Mouse (Mus musculus) brain, embryonic 14.5 days (tissue): ENCODE data around the gene Cxcr1. TPM values are rescaled to one million over a fixed set of nuclear protein-coding genes. Genes with fewer than 3 reads are reported as not detected.
"Not testable (repeated sequence)": the region's sequence is repeated elsewhere in the genome, so short reads cannot be mapped to it uniquely, and the experiment has no call there.

Experiments used
- DNase-seq: peaks from one replicate; pipeline ENCODE4 v3.0.0-alpha.2; 2011; ENCODE audit warnings: low read depth
- CTCF ChIP-seq: fragments of 200-500 bp; IDR thresholded peaks from 2 replicates; pipeline ENCODE4 v1.5.1; 2012; ENCODE audit warnings: inconsistent platforms, mild to moderate bottlenecking, moderate library complexity, borderline replicate concordance; ENCODE audit not compliant: insufficient read depth, insufficient read length; ENCODE audit errors: extremely low read depth
- POLR2A ChIP-seq: fragments of 200-500 bp; IDR thresholded peaks from 2 replicates; pipeline ENCODE4 v1.6.1; 2012; ENCODE audit warnings: mild to moderate bottlenecking, inconsistent platforms, borderline replicate concordance; ENCODE audit not compliant: poor library complexity, insufficient read depth, insufficient read length, severe bottlenecking; ENCODE audit errors: extremely low read depth
- polyA plus RNA-seq: library from polyadenylated mRNA; depleted of rRNA; stranded (reverse); fragments of >200 nt; gene quantifications from 2 replicates; pipeline ENCODE4 v1.2.3, GENCODE M21; 2012

The Cxcr1 gene
- polyA plus RNA-seq, 1 experiment, result not detected

DNA sequence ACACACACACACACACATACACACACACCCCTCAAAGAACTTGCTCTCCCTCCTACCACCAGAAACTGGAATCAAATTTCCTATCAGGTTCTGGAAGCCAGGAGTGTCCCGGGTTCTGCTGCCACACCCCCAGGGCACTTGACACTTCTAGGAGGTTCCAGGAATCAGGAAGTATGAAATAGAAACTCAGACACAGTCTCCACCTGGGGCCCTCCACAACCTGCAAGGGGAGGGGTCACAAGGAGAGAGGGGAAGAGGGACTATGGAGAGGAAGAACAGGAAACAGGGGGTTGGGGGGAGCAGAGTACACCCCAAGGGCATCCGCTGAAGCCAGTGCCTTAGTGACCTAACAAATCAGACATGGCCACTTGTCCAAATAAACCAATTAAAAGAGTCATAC is 13.0 kb downstream of the Cxcr1 start:
- TF ChIP-seq POLR2A (no peak), CTCF (no peak)
- DNase-seq, result no peak

DNA sequence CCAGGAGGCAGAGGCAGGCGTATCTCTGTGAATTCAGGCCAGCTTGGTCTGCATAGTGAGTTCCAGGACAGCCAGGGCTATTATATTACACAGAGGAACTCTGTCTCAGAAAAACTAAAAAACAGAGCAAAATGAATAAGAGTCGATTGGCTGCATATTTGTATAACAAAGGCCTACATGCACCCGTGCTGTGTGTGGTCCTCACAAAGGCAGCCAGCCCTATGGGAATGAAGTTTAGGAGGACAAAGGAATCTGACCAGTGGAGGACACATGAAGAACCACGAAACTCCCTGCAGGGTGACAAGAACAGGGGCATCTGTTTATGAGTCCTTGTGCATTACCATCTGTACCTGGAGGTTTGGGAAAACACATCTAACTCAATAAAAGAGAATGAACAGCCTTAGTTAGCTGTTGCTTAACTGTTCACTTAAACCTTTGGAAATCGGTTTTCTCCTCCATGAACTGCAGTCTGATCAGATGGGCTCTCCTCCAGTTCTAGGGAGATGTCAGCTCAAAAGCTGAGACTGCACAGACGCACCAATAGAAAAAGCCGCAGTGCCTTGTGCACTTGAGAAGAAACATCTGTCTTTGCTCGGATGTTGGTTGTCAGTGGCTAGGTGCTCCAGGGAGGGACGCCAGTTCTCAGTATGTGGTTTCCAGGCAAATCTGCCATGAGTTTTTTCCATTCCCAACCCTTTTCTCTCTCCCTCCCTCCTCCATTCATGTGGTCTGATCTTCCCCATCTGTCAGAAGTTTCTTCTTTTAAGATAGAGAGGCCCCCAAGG is 14.6 kb downstream of the Cxcr1 start:
- DNase-seq, result no peak
- TF ChIP-seq POLR2A (no peak), CTCF (no peak)

DNA sequence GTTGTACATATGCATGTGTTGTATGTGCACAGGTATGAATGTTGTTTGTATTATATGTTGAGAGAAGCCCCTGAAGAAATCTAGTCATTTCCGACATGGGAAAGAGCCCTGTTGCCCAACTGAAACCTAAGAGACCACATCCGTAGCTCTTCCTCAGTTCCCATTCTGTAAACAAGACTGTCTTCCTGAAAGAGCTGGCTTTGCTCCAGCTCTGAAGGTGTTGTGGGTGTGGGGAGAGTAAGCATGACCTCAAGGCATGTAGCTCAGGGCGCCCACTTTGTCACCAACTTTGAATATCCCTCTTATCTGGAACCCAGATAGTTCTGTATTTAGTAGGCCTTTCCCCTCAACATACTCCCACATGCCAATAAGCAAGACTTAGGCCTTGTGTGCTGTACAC is 15.8 kb downstream of the Cxcr1 start:
- TF ChIP-seq CTCF (no peak), POLR2A (no peak)
- no peak for DNase-seq

DNA sequence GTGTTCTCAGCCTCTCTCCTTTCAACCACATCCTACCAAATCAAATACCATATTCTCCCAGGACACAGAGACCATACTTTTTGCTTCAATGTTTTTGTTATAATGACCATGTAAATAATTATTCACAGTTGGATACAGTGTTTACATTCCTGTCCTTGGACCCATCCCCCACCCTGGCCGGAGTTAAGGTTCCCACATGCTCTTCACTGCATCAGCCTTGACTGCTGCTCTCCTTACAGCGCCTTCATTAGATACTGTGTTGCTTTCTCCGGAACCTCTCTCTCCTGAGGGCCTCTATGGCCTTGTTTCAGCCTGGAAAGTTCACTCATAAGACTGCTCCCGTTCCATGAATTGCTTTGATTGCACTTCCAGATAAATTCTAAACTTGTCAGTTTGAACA is 18.7 kb downstream of the Cxcr1 start:
- TF ChIP-seq CTCF (no peak), POLR2A (no peak)
- DNase-seq, result no peak

DNA sequence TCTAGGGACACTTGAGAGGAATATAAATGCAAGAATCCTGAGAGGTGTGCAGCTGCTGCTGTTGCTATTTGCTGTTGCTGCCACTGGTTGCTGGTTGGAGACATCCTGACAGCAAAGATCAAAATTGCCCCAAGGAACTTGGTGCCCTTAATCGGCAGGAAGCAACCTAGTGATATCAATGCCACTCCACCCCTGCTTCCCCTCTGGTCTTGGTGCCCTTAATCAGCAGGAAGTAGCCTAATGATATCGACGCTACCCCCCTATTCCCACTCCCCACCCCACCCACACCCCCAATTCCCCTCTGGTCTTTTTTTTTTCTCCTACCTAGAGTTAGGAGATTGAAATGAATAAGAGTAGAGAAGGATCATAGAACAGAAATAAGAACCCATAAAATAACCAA is 21.7 kb downstream of the Cxcr1 start:
- TF ChIP-seq POLR2A, result no peak
- no peak for TF ChIP-seq CTCF
- no peak for DNase-seq

DNA sequence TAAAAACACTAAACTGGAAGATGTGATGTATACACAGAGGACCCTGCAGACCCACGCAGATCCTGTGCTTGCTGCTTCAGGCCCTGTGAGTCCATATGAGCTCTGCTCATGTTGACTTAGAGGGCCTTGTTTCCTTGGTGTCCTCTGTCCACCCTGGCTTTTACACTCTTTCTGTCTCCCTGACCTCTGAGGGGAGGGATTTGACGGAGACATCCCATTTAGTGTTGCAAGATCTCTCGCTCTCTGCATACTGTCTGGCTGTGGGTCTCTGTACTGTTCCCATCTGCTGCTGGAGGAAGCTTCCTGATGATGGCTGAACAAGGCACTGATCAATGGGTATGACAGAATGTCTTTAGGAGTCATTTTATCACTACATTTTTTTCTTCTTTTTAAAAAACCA is 24.7 kb downstream of the Cxcr1 start:
- TF ChIP-seq CTCF, result no peak
- TF ChIP-seq POLR2A, result no peak
- no peak for DNase-seq

DNA sequence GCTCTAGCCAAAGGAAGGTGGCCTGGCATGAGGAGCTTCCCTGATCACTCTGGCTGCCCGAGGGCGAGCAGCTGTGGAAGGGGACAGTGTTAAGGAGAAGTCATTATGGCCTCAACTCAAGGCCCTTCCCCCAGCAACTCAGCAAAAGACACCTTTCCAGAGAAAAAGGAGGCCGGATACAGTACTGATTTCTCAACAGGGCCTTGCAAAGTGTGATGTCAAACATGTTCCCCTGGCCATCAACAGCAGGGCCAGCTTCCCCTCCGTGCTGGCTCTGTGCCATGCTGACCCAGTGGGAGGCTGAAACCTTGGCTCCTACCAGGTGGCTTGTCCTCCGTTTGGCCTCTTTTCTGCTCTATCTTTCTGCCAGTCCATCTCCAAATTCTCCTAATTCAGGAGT is 27.3 kb downstream of the Cxcr1 start:
- TF ChIP-seq CTCF (no peak), POLR2A (no peak)
- no peak for DNase-seq

DNA sequence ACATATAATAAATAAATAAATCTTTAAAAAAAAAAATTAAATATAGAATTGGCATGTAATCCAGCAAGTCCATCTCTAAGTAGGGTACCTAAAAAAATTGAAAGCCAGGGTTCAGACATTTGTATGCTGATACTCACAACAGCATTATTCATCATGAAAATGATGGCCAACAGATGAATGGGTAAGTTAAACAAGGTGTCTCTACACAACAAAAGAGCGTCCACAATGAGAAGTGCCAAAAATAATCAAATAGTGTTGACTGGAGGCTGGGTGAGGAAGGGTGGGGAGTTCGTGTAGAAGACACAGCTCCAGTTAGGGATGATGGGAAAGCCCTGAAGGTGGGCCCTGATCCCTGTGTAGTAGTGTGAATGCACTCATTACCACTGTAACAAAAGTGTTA is 34.4 kb downstream of the Cxcr1 start:
- no peak for DNase-seq
- no peak for TF ChIP-seq POLR2A
- no peak for TF ChIP-seq CTCF

DNA sequence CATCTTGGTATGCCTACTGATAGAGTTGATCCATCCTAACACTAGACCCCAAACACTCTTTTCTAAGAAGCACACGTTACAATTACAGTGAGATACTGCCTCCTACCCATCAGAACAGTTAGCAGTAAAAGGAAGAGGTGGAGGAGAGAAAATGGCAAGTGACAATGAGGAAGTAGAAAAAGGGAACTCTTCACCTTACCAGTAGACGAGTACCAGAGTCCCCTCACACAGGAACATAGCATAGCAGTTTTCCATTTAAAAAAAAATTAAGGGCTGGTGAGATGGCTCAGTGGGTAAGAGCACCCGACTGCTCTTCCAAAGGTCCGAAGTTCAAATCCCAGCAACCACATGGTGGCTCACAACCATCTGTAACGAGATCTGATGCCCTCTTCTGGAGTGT is 34.8 kb downstream of the Cxcr1 start:
- not testable (repeated sequence) for DNase-seq

DNA sequence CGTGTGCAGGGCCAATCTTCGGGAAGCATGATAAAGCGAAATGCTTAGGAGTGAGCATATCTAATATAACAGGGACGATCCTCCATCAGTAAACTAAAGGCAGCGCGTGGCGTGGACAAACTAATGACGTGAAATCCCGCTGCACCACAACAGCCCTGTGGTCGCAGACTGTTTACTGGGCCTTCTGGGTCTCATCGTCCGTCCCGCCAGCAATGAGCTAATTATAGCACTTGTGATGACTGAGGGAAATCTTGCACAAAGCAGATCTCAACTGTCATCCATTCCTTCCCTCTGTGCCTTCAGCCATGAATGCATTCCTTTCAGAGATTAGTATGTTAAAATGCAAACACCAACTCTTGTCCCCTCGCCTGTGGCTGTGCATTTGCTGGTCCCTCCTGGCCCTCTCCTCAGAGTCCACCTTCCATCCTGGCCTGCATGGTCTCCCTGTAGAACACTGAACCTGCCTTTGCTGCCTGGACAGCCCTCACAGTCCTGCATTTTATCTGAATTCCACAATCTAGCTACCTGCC is 38.0 kb downstream of the Cxcr1 start:
- DNase-seq, result peak; percentile 35
- TF ChIP-seq POLR2A, result no peak
- TF ChIP-seq CTCF, result no peak

DNA sequence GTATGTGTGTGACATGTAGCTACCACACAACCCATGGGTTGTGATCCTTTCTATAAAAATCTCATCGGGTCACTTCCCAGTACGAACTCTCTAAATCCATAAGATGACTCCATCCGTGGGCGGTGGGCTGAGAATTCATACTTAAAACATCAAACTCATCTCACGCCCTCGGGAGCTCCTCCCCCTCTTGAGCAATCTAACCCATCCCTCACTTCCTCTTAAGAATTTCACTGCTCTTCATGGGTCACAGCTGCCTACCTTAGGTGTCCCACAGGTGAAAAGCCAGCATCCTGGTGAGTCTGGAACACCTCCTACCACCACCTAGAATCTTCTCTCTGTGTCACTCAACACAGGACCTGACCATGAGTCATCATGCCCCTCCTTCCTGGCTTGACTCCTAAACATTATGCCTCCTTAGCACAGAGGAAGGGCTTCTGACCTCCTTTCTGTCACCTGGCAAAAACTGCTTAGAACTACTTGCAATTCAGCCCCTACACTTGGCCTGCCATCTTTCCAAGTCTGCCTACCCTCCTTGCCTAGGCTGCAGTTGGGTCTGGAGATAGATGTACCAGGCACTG is 38.9 kb downstream of the Cxcr1 start:
- DNase-seq, result no peak
- TF ChIP-seq POLR2A (no peak), CTCF (no peak)

DNA sequence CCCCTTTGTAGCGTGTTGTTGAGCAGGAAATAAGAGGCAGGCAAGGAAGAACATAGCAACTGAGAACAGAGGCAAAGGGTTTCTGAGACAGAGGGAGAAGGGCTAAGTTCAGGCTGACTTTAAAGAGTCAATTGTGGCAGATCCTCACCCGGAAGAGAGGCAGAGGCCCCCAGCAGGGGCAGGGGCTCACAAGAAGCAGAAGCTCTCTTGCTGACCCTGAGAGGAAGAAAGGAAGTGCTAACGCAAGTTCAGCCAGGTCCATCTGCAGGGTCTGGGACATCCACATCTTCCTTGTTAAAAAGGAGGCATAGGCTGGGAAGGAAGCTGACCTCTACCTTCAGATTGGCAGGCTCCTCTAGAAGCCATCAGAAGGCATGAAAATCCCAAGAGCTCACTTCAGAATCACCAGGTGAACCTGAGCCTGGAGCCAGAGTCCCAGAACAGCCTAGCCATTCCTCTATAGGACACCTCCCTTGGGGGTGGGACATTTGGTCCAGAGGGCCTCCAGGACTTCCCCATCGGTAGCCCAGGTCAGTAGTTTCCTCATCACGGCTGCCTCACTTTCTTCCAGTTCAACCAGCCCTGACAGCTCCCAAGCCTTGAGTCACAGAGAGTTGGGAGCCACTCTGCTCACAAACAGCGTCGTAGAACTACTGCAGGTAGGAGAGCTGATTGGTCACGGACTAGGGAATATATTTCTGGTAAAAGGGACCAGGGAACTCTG is 40.8 kb downstream of the Cxcr1 start, which contains the start of gene Cxcr2:
Gene Cxcr2, plus strand, starts transcription at position 529 of the 724 bp plus-strand sequence.
- TF ChIP-seq POLR2A (no peak), CTCF (no peak)
- no peak for DNase-seq

DNA sequence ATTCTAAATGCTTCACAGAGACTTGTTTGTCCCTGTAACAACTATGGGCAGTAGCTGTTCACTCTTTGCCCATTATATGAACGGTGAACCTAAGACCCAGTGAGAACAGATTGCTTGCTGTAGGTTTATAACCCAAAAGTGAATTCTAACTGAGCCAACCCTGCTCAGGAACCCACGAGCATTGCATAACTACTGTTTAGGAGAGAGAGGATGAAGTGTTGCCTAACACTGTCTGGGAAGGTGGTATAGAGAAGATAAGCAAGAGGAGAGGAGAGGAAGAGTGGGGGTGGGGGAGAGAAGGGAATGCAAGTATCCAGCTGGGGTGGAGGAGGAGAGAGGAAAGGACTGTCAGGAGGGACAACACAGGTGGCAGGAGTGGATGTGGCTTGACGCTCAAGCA is 43.3 kb downstream of the Cxcr1 start:
- TF ChIP-seq CTCF (no peak), POLR2A (no peak)
- no peak for DNase-seq

DNA sequence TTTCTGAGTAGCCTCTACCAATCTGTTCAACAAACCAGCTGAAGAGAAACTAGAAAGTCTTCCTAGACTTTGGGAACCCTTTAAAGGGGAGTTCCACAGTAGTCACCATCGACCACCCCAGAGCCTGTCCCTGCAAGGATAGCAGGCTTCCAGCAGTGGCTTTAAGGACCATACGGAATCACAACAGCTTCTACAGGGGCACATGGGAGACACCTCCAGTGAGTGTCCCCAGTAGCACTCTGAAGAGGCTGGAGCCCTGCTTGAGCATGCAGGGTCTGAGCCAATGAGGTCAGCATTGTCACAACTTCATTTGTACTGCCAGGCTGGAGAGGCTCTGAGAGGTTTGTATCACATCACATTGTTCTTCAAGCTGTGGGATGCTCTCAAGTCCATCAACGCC is 44.3 kb downstream of the Cxcr1 start:
- no peak for TF ChIP-seq CTCF
- TF ChIP-seq POLR2A, result no peak
- DNase-seq, result no peak
